Mouse (Mus musculus) right cerebral cortex, postnatal 25 days (tissue): Measurements from ENCODE around the gene Arhgef38.

Source experiments
- DNase-seq: peaks from one replicate; pipeline ENCODE4 v3.0.0; 2022

Gene Arhgef38

DNA sequence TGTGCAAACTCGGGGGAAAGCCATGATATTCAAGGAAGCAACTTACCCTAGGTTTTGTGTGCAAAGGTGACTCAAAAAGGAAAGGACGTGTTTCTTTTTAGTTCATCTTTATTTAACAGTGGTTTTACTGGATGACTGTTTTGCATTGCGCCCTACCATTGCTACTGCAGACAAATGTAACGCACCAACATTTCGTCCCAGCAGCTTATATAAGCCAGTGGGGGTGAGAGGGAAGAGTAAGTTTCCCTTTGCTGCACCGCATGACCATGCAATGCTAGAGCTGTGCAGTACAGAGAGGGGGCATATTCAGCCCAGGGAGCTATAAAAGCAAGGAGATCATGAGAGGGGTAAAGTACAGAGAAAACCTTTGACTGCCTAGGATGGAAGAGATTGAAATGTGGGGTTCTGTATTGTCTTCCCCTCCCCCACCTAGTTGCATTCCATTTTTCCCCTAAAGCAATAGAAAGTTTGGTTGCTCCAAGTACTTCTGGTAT lies 70.8 kb downstream of the Arhgef38 start:
- DNase-seq = no peak

GRCm38 (mm10) chr3:133163174-133163573 lies 71.6 kb downstream of the Arhgef38 start:
- DNase-seq = no peak

DNA sequence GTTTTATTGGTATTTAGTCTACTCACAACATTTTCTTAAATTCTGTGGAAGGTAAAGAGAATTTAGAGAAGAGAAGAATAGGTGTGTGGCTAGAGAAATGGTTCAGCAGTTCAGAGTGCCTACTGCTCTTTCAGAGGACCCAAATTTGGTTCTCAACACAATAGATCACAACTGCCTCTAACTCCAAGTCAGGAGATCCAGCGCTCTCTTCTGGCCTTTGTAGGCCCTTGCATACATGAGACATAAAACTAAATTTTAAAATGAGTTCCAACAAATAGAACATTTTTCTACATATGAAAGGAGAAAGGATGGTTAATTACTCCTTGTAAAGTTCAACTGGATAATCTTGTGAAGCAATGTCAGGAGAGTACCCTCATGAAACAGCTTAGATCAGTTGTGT lies 73.3 kb downstream of the Arhgef38 start:
- no peak for DNase-seq

DNA sequence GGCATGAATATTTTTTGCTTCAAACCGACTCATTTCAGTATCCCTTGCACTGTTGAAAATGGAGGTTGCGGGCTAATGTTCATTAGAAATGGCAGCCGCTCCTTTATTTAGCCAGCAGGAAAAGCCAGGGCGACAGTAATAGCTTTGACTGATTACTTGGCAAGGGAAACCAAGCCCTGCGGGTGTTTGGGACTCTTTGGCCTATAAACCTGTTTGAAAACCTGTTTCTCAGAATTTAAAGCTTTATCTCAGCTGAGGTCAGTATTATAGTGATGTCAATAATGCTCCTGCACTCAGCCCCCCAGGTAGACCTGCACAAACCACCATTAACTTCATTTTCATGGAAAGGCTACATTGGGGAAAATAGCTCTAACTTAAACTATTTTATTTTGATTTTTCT lies 76.5 kb downstream of the Arhgef38 start:
- no peak for DNase-seq

- no peak for DNase-seq
These were observed 80.1 kb downstream of the Arhgef38 start for GRCm38 (mm10) chr3:133154683-133155082.

DNA sequence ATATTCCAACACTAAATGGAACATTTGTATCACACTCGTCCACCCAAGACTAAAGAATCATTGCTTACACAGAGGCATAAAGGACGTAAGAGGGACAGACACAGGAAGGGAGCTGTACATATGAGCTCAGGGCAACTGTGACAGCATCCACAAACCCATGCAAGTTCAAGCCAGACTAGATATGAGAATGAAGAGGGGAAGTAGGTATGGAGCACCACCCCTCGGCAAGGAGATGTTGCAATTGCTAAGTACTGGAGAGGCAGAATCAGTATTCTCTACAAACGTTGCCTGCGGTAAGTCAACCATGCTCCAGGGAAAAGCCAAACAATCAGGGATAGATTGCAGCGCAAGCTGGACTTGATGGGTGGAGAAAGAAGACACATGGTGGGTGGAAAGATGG lies 81.1 kb downstream of the Arhgef38 start:
- DNase-seq = no peak

GRCm38 (mm10) chr3:133152831-133153230 lies 81.9 kb downstream of the Arhgef38 start:
- DNase-seq = no peak

DNA sequence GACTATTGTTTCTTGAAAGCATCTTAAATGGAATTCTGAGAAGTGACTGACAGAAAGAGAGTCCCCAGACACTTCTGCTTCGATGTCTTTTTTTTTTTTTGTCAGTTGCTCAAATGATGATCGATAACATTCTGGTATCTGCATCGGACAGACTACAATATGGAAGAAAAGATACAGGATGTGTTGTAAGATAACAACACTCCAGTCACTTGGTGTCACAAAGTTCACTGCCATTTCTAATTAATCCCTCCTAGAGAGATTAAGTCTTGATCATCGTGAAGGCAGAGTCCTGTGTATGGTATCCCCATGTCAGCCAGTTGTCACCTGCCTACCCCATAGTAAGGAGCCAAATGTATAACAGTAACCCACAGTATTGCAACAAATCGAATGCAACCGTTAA lies 83.1 kb downstream of the Arhgef38 start:
- DNase-seq = no peak

DNA sequence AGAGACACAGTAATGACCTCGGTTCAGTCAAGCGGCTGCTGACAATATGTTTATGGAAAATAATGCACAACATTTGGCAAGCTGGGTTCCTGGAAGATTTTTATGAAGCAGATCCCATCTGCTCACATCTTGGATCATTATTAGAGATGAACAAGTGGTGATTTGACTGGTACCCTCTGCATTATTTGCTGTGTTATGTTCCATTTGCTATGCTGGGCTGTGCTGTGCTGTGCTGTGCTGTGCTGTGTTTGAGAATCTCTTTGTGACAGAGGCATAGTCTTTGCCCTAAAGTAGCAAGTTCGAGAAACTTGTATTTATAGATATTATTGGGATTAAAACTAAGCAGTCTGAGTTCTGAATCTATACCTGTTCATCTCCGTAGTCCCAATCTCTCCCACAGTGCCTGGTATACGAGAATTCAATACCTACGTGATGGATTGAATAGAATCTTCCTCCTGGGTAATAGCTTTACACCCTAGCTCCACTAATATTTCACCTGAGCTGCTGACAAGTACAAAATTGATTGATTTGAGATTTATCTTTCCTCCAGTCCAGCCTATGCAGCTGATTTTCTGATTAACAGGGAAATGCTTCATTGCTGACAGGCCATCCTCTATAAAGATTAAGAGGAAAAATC lies 90.1 kb downstream of the Arhgef38 start:
- no peak for DNase-seq

- no peak for DNase-seq
These were observed 92.9 kb downstream of the Arhgef38 start for GRCm38 (mm10) chr3:133141877-133142276.

- DNase-seq = no peak
These were observed 102.1 kb downstream of the Arhgef38 start for GRCm38 (mm10) chr3:133132611-133133010.

GRCm38 (mm10) chr3:133131372-133131771 lies 103.4 kb downstream of the Arhgef38 start:
- no peak for DNase-seq

DNA sequence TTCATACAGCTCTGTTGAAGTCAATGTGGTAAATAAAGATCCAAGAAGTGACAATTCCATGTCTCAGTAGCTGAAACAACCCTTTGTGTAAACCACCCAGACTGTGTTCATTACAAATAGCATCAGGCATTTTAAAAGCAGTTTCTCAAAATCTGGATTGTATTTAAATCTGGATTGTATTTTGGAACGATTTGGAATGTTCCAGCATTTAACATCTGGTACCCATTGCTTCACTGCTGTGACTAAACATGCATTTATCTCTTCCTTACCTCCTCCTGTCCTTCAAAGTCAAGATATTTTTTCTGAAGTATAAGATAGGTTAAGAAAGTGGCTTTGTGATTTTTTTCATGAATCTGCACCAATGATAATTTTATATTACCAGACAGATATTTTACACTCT lies 121.5 kb downstream of the Arhgef38 start:
- DNase-seq = no peak

GRCm38 (mm10) chr3:133111741-133112140 lies 123.0 kb downstream of the Arhgef38 start:
- DNase-seq = no peak

DNA sequence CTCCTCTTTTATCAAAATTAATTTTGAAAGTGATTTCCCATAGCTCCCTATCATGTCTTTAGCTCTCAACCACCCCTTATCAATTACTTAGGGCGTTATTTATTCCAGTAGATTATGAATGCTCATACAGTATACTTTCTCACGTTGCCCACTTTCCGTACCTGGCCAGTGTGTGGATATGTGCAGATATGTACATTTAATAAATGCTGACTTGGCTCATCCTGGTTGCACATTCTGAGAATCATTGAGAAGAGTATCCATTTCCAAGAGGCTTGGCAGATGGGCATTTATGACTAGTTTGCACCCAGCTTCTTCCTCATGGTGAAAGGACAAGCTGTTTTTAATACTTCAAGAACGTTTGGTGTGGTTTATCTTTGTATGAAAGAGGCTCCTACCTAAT lies 124.9 kb downstream of the Arhgef38 start:
- no peak for DNase-seq

GRCm38 (mm10) chr3:133108731-133109130 lies 126.0 kb downstream of the Arhgef38 start:
- no peak for DNase-seq

DNA sequence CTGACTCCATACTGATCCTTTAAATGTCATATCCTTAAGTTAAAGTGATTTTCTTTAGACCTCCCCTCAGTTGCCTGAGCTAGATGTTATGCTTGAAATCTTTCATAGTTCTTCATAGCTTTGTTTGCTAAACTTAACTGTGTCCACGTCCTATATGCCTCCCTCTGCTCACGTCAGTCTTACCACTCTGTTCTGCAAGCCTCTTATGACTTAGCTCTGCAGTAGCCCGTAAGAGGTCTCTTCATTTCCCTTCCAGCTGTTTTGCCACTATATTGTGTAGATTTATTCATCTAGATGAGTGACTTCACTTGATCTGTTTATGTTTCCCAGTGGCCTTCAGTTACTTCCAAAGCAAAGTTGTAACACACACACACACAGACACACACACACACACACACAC lies 130.3 kb downstream of the Arhgef38 start:
- no peak for DNase-seq

DNA sequence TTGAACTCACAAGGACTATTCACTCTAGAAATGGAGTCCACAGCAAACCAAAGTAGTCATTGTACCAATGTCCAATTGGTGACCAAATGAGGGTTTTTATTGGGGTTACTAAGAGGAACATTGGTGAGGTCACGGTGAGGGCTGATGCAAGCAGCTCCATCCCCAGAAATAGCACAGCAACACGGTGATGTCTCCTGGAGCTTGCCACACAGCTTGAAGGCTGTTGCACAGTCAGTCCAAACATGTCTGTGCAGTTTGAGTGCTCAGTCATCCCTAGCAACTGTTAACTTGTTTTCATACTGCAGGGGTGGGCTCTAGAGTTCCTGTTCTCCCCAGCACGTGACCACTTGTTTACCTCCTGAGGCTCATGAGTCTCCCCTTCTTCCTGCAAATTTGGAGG lies 131.0 kb downstream of the Arhgef38 start:
- no peak for DNase-seq

GRCm38 (mm10) chr3:133098909-133099308 lies 135.8 kb downstream of the Arhgef38 start:
- no peak for DNase-seq

DNA sequence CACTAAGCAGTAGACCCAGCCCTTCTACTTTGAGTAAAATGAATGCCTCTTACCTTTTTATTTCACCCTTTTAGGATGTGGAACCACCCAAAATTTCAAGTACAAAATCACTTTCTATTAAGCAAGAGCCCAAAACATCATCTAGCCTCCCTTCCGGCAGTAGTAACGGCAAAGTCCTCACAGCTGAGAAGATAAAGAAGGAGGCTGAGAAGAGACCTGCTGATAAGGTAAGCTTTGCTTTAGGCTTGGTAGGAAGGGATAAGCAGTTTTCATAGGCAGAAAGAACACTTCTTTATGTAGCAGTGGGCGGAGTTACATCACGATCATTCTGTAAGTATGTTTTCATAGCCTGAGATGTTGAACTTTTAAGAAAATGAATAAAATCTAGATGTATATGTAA lies 136.4 kb downstream of the Arhgef38 start:
- DNase-seq = no peak

GRCm38 (mm10) chr3:133097936-133098335 lies 136.8 kb downstream of the Arhgef38 start:
- no peak for DNase-seq

GRCm38 (mm10) chr3:133094305-133094704 lies 140.4 kb downstream of the Arhgef38 start:
- DNase-seq = no peak

- no peak for DNase-seq
These were observed 141.8 kb downstream of the Arhgef38 start for GRCm38 (mm10) chr3:133092936-133093335.

DNA sequence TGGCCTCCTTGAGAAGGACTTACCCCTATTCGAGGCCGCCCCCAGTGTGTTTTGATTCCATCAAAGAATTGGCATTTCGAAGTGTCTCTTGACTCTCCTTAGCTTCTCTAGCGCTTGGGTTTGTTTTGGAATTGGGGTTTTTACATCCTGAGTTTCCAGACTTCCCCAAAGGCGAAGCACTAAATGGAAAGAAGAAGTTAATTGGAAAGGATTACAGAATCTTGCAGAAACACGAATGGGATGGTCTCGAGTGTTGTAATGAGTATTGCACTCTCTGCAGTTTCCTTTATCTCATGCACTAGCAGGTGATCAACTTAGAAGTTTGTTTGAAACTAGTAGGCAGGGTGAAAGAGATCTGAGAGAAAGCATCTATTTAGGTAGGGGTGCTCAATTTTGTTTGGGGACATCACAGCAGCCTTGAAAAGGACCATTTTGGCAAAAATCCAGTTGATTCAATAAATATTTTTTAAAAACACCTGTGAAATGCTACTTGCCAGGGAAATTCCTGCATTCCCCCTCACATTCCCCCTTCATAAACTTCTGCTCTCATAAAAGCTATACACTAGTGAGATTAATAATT lies 142.4 kb downstream of the Arhgef38 start:
- DNase-seq = no peak
